Mouse (Mus musculus) urinary bladder, postnatal 10 days (tissue): ENCODE results near the gene Hdhd3.
A peak's percentile ranks its signal among the peaks of the same experiment; 100 is the strongest.

Experiments used
- DNase-seq: peaks from one replicate; pipeline ENCODE4 v3.0.0; 2022; ENCODE audit warnings: low spot score

Hdhd3 gene

GRCm38 (mm10) chr4:62503374-62503970, at the start of gene Hdhd3:
Gene Hdhd3 (minus strand): TSS chr4:62503467.
- no peak for DNase-seq

- no peak for DNase-seq
These were observed 48.7 kb upstream of the Hdhd3 start for GRCm38 (mm10) chr4:62551966-62552365.

DNA sequence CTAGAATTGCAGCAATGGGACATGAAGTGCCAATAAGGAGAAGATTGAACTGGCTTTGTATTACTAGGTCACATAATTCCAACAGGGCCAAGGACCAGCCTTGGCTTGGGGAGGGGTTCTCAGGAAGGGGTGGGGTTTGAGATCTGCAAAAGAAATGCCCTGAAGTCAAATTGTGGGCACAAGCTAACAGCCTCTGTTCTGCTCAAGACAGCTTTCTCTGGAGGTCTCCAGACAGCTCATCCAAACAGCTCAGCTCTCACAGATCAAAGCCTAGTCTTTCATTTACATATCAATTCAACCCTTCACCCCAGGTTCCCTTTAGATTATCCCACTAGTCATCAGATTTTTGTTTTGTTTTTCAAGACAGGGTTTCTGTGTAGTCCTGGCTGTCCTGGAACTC, 41.5 kb upstream of the Hdhd3 start:
- DNase-seq = no peak

GRCm38 (mm10) chr4:62543782-62544181, 40.5 kb upstream of the Hdhd3 start:
- no peak for DNase-seq

DNA sequence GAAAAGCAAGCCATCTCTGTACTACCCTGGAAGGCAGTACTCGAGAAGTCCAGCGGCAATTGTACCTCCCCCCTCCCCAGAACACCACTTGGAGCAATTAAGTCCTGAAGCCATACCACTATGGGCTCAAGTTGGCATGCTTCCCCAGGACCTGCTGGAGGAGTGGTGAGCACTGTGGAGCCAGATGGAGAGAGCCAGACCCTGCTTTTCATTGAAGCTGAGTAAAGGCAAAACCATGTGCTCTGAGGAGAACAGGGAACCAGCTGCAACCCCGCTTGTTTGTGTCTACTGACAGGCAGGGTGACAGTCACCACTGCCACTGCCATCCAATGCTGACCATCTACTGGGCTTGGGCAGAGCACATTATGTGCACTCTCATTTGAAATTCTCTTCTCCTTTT, 38.5 kb upstream of the Hdhd3 start:
- DNase-seq = no peak

- DNase-seq = no peak
These were observed 30.5 kb upstream of the Hdhd3 start for GRCm38 (mm10) chr4:62533729-62534128.

DNA sequence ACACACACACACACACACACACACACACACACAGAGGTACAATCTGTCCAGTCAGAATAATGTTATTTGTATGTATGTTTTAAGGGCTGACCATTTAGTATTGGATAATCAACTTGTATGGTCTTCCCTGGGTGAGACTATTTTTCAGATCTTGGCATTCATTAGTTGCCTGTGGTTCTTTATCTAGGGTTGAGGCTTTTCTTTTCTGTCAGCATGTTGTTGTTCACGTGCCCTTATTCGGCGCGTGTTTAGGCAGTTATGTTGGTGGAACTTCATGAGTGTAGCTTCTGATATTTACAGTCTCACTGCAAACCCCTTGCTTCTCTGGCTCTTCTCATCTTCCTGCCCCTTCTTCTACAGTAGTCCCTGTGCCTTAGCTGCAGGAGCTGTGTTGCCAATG, 24.4 kb upstream of the Hdhd3 start:
- no peak for DNase-seq

- DNase-seq = no peak
These were observed 23.0 kb upstream of the Hdhd3 start for GRCm38 (mm10) chr4:62526256-62526655.

GRCm38 (mm10) chr4:62525489-62525811, 22.2 kb upstream of the Hdhd3 start:
- no peak for DNase-seq

GRCm38 (mm10) chr4:62524651-62525488, 21.6 kb upstream of the Hdhd3 start, which contains the start of the genes Pole3 and 4933430I17Rik:
Gene Pole3 (minus strand): TSS chr4:62525068.
Gene 4933430I17Rik (plus strand): TSS chr4:62525369.
- DNase-seq = peak; percentile 97

DNA sequence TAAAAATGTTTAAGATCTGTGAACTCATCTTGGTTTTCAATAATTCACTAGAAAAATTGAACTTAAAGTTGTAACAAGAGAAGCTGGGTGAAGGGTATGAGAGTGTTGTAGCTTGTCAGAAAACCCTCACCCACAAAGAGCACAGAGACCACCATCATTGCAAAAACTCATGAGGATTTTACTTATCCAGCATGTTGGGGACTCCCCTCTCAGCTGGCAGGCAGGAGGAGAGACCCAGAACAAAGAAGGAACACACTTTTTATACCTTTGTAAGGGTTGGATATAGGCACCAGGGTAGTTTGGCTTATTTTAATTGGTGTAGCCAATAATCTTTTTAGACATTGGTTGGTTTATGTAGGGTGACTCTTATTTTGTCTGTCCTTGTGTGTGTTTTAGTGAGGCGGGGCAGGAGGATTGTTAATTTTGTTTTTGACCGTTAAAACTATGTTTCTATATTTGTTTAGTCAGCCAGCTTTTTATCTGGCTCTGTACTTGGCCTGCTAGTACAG, 17.7 kb upstream of the Hdhd3 start:
- no peak for DNase-seq

DNA sequence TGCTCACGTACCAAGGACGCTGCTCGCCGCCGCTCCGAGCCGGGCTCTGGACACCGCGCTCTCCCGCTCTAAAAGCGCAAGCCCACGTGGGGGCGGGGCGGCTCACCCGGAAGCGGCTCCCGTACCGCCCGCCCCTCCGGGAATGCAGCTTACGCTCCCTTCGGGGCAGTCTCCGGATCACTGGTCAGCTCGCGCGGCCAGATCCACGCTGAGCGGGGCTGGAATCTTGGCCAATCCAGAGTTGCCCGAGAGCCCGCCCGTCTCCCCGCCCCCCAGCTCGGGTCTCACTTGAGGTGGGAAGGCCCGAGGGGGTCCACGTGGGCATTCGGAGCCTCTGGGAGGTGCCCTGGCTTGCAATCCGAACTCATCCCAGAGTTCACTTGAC, 16.6 kb upstream of the Hdhd3 start, which contains the start of gene Alad:
Gene Alad, minus strand, starts transcription at position 70 of the 385 bp plus-strand sequence.
- DNase-seq = peak; percentile 57

- no peak for DNase-seq
These were observed 16.0 kb upstream of the Hdhd3 start for GRCm38 (mm10) chr4:62519122-62519848.

DNA sequence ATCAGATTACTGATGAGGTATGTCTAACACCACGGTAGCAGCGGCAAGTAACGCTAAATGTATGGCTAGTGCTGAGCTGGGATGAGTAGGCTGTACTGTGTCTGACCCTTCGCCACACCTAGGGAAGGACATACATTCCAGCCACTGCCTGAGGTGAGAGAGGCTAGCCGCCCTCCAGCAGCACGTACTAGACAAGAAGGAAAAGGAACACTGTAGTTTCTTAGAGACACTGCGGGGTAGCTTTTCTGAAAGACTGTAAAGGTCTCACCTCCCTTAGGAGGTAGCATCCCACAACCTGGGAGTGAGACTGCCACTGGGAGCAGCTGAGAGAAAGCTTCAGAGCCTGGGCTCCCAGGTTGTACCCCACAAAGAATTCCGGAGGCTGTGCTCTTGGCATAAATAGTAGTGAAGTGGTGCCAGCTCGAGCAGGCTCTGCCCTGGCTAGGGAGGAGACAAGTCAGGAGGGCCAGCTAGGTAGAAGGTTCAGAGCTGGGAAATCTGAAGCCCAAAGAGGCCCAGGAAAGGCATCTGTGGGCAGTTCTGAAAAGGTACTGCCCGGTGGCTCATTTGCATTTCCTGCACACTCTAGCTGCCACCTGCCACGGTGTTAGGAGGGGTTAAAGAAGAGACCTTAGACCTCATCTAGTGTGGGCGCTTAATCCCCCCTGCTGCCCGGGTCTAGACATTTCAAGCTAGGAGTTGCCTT, 15.3 kb upstream of the Hdhd3 start:
- DNase-seq = no peak

GRCm38 (mm10) chr4:62517538-62518415, 14.5 kb upstream of the Hdhd3 start:
- no peak for DNase-seq

- no peak for DNase-seq
These were observed 13.8 kb upstream of the Hdhd3 start for GRCm38 (mm10) chr4:62517046-62517445.

GRCm38 (mm10) chr4:62516579-62516978, 13.3 kb upstream of the Hdhd3 start:
- DNase-seq = no peak

GRCm38 (mm10) chr4:62516079-62516478, 12.8 kb upstream of the Hdhd3 start:
- DNase-seq = no peak

- DNase-seq = no peak
These were observed 12.2 kb upstream of the Hdhd3 start for GRCm38 (mm10) chr4:62515490-62515889.

DNA sequence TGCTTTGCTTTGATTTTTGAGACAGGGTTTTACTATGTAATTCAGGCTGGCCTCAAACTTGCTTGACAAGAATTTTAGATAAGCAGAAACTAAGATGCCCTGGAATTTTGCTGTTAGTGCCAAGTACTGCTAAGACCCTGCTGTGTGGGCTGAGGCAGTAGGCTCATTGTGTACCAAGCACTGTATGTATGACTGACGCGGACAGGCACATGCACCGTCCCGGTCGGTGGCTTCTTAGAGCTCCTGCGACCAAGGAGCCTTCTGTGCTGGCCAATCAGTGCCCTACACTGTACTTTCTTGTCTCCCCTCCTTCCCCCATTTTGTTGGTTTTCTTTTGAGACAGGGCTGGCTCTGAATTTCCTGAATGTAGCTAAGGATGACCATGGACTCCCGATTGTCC, 11.7 kb upstream of the Hdhd3 start:
- no peak for DNase-seq

DNA sequence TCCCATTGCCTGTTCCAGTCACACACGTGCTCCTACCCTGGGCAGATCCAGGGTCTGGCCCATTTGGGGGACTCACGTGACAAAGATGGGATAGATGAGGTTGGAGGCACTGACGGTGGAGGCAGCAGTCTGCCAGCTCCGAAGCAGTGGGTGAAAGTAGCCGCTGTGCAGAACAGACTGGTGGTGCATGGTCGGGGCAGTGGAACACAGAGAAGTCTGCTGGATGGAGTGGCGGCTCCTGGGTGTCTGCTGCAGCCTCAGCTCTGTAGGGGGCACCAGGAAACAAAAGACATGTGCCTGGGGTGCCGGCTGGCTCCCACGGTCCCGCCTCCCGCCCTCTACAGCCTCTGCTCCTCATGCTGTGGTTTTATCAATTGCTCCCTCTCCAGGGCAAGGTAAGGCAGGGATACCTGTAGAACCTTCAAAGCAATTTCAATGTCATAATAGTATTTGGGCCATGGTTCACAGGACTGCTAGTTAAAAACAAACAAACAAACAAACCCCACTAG, 10.8 kb upstream of the Hdhd3 start:
- no peak for DNase-seq
